Mouse (Mus musculus) myocyte (in vitro differentiated cells): ENCODE measurements around the gene Methig1. TPM values are rescaled to one million over a fixed set of nuclear protein-coding genes. Genes with fewer than 3 reads are reported as not detected.
"Not testable (repeated sequence)": the region's sequence is repeated elsewhere in the genome, so short reads cannot be mapped to it uniquely, and the experiment has no call there.

Experiments used
- H3K27me3 ChIP-seq: one replicate; pipeline ENCODE4 v1.6.1; 2011; ENCODE audit not compliant: control insufficient read depth, insufficient read depth, insufficient read length
- H3K36me3 ChIP-seq: one replicate; pipeline ENCODE4 v1.6.1; 2011; ENCODE audit not compliant: control insufficient read depth, insufficient read depth
- H3K4me2 ChIP-seq: one replicate; pipeline ENCODE4 v1.6.1; 2011; ENCODE audit warnings: low read depth, control low read depth
- H3K4me3 ChIP-seq: one replicate; pipeline ENCODE4 v1.5.1; 2011; ENCODE audit warnings: mild to moderate bottlenecking, control low read depth, moderate library complexity
- H3K79me2 ChIP-seq: one replicate; pipeline ENCODE4 v1.6.1; 2011; ENCODE audit not compliant: control insufficient read depth, insufficient read depth
- H3ac ChIP-seq: one replicate; pipeline ENCODE4 v1.6.1; 2011; ENCODE audit not compliant: control insufficient read depth, insufficient read length
- CEBPB ChIP-seq: IDR thresholded peaks from 2 replicates; pipeline ENCODE4 v1.6.1; 2011; ENCODE audit warnings: mild to moderate bottlenecking, moderate library complexity; ENCODE audit not compliant: poor library complexity, insufficient read depth, severe bottlenecking
- E2F4 ChIP-seq: IDR thresholded peaks from one replicate; pipeline ENCODE4 v1.6.1; 2011; ENCODE audit warnings: mild to moderate bottlenecking, control low read depth, moderate library complexity; ENCODE audit not compliant: insufficient read depth
- MAX ChIP-seq: IDR thresholded peaks from one replicate; pipeline ENCODE4 v1.6.1; 2011; ENCODE audit warnings: low read depth, mild to moderate bottlenecking, control low read depth
- MYOD1 ChIP-seq, 3 experiments: IDR thresholded peaks; one replicate each; pipeline ENCODE4 v1.6.1; 2011; ENCODE audit warnings: control low read depth in 2 of 3, low read depth in 2 of 3, mild to moderate bottlenecking in 2 of 3, moderate library complexity in 1 of 3; ENCODE audit not compliant: insufficient read length in 2 of 3, control insufficient read depth in 1 of 3
- MYOG ChIP-seq, 3 experiments: IDR thresholded peaks; one replicate each; pipeline ENCODE4 v1.6.1; 2011; ENCODE audit warnings: control low read depth in 2 of 3, low read depth in 2 of 3, mild to moderate bottlenecking in 2 of 3; ENCODE audit not compliant: insufficient read length in 2 of 3, control insufficient read depth in 1 of 3, insufficient read depth in 1 of 3
- POLR2A ChIP-seq: IDR thresholded peaks from one replicate; pipeline ENCODE4 v1.6.1; 2011; ENCODE audit warnings: low read depth, mild to moderate bottlenecking, control low read depth, moderate library complexity; ENCODE audit not compliant: insufficient read length
- POLR2AphosphoS2 ChIP-seq: IDR thresholded peaks from one replicate; pipeline ENCODE4 v1.6.1; 2011; ENCODE audit warnings: low read depth, control low read depth; ENCODE audit not compliant: insufficient read length
- REST ChIP-seq: IDR thresholded peaks from one replicate; pipeline ENCODE4 v1.6.1; 2011; ENCODE audit warnings: mild to moderate bottlenecking, control low read depth, moderate library complexity; ENCODE audit not compliant: insufficient read depth, insufficient read length
- SRF ChIP-seq: IDR thresholded peaks from one replicate; pipeline ENCODE4 v1.6.1; 2011; ENCODE audit warnings: low read depth; ENCODE audit not compliant: control insufficient read depth, insufficient read length
- TCF12 ChIP-seq: IDR thresholded peaks from one replicate; pipeline ENCODE4 v1.6.1; 2011; ENCODE audit warnings: mild to moderate bottlenecking, control low read depth; ENCODE audit not compliant: poor library complexity, insufficient read depth, severe bottlenecking
- TCF3 ChIP-seq: IDR thresholded peaks from one replicate; pipeline ENCODE4 v1.6.1; 2011; ENCODE audit warnings: low read depth, control low read depth; ENCODE audit not compliant: insufficient read length
- USF1 ChIP-seq: IDR thresholded peaks from one replicate; pipeline ENCODE4 v1.6.1; 2011; ENCODE audit warnings: low read depth, mild to moderate bottlenecking, control low read depth, moderate library complexity
- polyA plus RNA-seq: library from polyadenylated mRNA; unstranded; fragments of >200 nt; fragmentation: generic; extraction: Trizol; gene quantifications from one replicate; pipeline ENCODE4 v1.2.1, GENCODE M21; 2012; ENCODE audit warnings: missing spikeins

Methig1 gene
- polyA plus RNA-seq, 1 experiment: not detected

- Histone ChIP-seq H3K27me3 (no peaks in the 10 kb centered on the region), H3K36me3 (no peaks in the 10 kb centered on the region), H3K4me3 (no peak overlapping the region), H3K79me2 (no peaks in the 10 kb centered on the region), H3ac (no peak overlapping the region), H3K4me2 (peak overlapping the region; percentile 25)
- TF ChIP-seq USF1: no peak
- no peak for TF ChIP-seq REST
- TF ChIP-seq CEBPB: no peak
- no peak for TF ChIP-seq MYOD1 (IDR thresholded peaks at IDR 0.05; ENCODE audit: control insufficient read depth in 1 of 3, insufficient read length in 2 of 3, low read depth in 2 of 3)
- no peak for TF ChIP-seq POLR2AphosphoS2
- TF ChIP-seq TCF12: no peak
- no peak for TF ChIP-seq TCF3
- TF ChIP-seq POLR2A: no peak
- no peak for TF ChIP-seq MYOG (IDR thresholded peaks at IDR 0.05; ENCODE audit: control insufficient read depth in 1 of 3, insufficient read depth in 1 of 3, insufficient read length in 2 of 3, low read depth in 2 of 3)
Observed at GRCm38 (mm10) chr15:100312346-100312745, 40.6 kb upstream of the Methig1 start.

GRCm38 (mm10) chr15:100314448-100315145 is 38.4 kb upstream of the Methig1 start:
- no peak for TF ChIP-seq TCF12
- TF ChIP-seq POLR2AphosphoS2: no peak
- TF ChIP-seq USF1: no peak
- no peak for TF ChIP-seq CEBPB
- no peak for TF ChIP-seq REST
- TF ChIP-seq POLR2A: no peak
- no peak for TF ChIP-seq TCF3
- no peak for TF ChIP-seq E2F4
- no peak for TF ChIP-seq MAX
- no peak for TF ChIP-seq MYOD1 (IDR thresholded peaks at IDR 0.05; ENCODE audit: control insufficient read depth in 1 of 3, insufficient read length in 2 of 3, low read depth in 2 of 3)

GRCm38 (mm10) chr15:100318014-100318671 is 34.8 kb upstream of the Methig1 start:
- not testable (repeated sequence) for H3K4me2 ChIP-seq, H3K36me3 ChIP-seq, H3K79me2 ChIP-seq, H3K27me3 ChIP-seq, H3ac ChIP-seq, H3K4me3 ChIP-seq

More at GRCm38 (mm10) chr15:100314448-100315145, 38.4 kb upstream of the Methig1 start:
- Histone ChIP-seq H3K4me2 (no peak overlapping the region), H3K36me3 (no peaks in the 10 kb centered on the region), H3ac (no peak overlapping the region), H3K27me3 (no peaks in the 10 kb centered on the region), H3K79me2 (no peaks in the 10 kb centered on the region), H3K4me3 (no peak overlapping the region)

GRCm38 (mm10) chr15:100319884-100320283 is 33.1 kb upstream of the Methig1 start:
- Histone ChIP-seq H3K4me3 (no peak overlapping the region), H3ac (no peak overlapping the region), H3K79me2 (no peaks in the 10 kb centered on the region), H3K27me3 (no peaks in the 10 kb centered on the region), H3K36me3 (no peaks in the 10 kb centered on the region), H3K4me2 (no peak overlapping the region)
- TF ChIP-seq SRF (no peak), MAX (no peak), POLR2AphosphoS2 (no peak), MYOD1 (IDR thresholded peaks at IDR 0.05; ENCODE audit: control insufficient read depth in 1 of 3, insufficient read length in 2 of 3, low read depth in 2 of 3) (no peak), CEBPB (no peak), USF1 (no peak), REST (no peak), POLR2A (no peak), TCF12 (no peak), TCF3 (no peak), MYOG (IDR thresholded peaks at IDR 0.05; ENCODE audit: control insufficient read depth in 1 of 3, insufficient read depth in 1 of 3, insufficient read length in 2 of 3, low read depth in 2 of 3) (no peak), E2F4 (no peak)

- Histone ChIP-seq H3ac (no peak overlapping the region), H3K79me2 (no peaks in the 10 kb centered on the region), H3K4me3 (no peak overlapping the region), H3K36me3 (no peaks in the 10 kb centered on the region), H3K27me3 (no peaks in the 10 kb centered on the region), H3K4me2 (no peak overlapping the region)
- TF ChIP-seq USF1 (no peak), MYOD1 (IDR thresholded peaks at IDR 0.05; ENCODE audit: control insufficient read depth in 1 of 3, insufficient read length in 2 of 3, low read depth in 2 of 3) (no peak), TCF3 (no peak), MAX (no peak), TCF12 (no peak), CEBPB (peak; percentile 75), REST (no peak), POLR2A (no peak), POLR2AphosphoS2 (no peak)
Observed at GRCm38 (mm10) chr15:100320295-100320905, 32.5 kb upstream of the Methig1 start.
